In the genomic region with DNA sequence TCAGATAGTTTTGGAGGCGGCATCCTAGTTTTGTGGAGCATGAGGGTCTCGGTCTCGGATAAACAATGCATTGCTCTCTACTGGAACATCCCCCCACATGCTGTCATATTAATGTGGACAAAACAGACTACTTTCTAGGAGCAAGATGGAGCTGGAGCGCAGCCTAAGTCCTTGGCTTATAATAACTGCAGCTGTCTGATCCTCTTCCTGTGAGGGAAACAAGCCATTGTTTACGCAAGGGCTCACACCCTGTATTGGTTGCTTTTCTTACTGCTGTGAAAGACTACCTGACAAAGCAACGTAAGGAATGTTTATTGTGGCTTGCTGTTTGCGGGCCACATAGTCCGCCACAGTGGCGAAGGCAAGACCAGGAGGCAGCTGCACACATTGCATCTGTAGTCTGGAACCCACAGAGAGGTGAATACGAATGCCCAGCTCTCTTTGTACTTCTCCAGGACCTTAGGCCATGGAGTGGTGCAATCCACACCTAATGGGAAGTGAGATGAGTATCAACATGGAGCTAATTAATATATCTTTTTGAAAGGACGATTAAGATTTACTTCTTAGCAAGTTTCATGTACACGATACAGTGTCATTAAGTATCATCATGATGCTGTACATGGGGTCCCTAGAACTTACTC, we compare ENCODE assay signal across 14 mouse cellular contexts. TPM values are rescaled to one million over a fixed set of nuclear protein-coding genes. Genes with fewer than 3 reads are reported as not detected.
DNase-seq lines count a peak whose midpoint lies in the region; ATAC-seq and TF ChIP-seq lines count a peak whose summit lies in the region.
"Had no signal": no experiment of that assay in that cellular context is flagged by ENCODE, and none has a peak within 500 bp of the region (broad histone marks: within the 10 kb centered on the region; RNA-seq: fewer than 3 reads in every experiment).

No protein-coding gene starts in this region.

- H3K9ac ChIP-seq in embryonic facial prominence, embryonic 14.5 days (ENCODE audit: low read depth, low read length): no peak overlapping the region
- H3K9ac ChIP-seq in kidney, embryonic 15.5 days: no peak overlapping the region
- no peak overlapping the region for H3K9ac ChIP-seq in stomach, embryonic 14.5 days (replicated peaks; ENCODE audit: low read depth, low read length)
- no peak overlapping the region for H3K9ac ChIP-seq in stomach, postnatal 0 days (ENCODE audit: low read length)
- H3K9ac ChIP-seq: liver, embryonic 15.5 days; midbrain, embryonic 12.5 days had no signal

- peak; percentile 29 for DNase-seq in embryonic facial prominence, embryonic 14.5 days (ENCODE audit: low spot score)
- DNase-seq in embryonic facial prominence, embryonic 10.5 days (ENCODE audit: low spot score): no peak
- DNase-seq in kidney, adult 18-20 months: no peak
- DNase-seq in stomach, postnatal 0 days (ENCODE audit: low spot score): no peak
- no peak for DNase-seq in urinary bladder, postnatal 36 days (ENCODE audit: low spot score in 2 of 2)
- DNase-seq in layer of hippocampus, postnatal 14 days (ENCODE audit: low spot score in 2 of 2): no peak
- DNase-seq: adrenal gland, postnatal 10 days; cerebellum, postnatal 36 days; left cerebral cortex, postnatal 4 days had no signal

- H3K4me2 ChIP-seq in embryonic facial prominence, embryonic 14.5 days (ENCODE audit: low read depth, low read length): no peak overlapping the region
- H3K4me2 ChIP-seq in kidney, embryonic 15.5 days: no peak overlapping the region
- no peak overlapping the region for H3K4me2 ChIP-seq in stomach, embryonic 14.5 days (replicated peaks; ENCODE audit: low read depth, low read length)
- H3K4me2 ChIP-seq in stomach, postnatal 0 days (replicated peaks; ENCODE audit: low read depth): no peak overlapping the region
- H3K4me2 ChIP-seq: liver, embryonic 15.5 days; midbrain, embryonic 12.5 days had no signal

- no peaks in the 10 kb centered on the region for H3K27me3 ChIP-seq in embryonic facial prominence, embryonic 14.5 days (replicated peaks; ENCODE audit: control insufficient read depth, insufficient read depth, low read length)
- no peaks in the 10 kb centered on the region for H3K27me3 ChIP-seq in embryonic facial prominence, embryonic 10.5 days (replicated peaks; ENCODE audit: low read depth, poor library complexity, severe bottlenecking)
- no peaks in the 10 kb centered on the region for H3K27me3 ChIP-seq in kidney, embryonic 15.5 days
- no peaks in the 10 kb centered on the region for H3K27me3 ChIP-seq in stomach, embryonic 14.5 days (ENCODE audit: control insufficient read depth, insufficient read depth, low read length)
- no peaks in the 10 kb centered on the region for H3K27me3 ChIP-seq in stomach, postnatal 0 days (ENCODE audit: control insufficient read depth, insufficient read depth, low read length)
- H3K27me3 ChIP-seq: liver, embryonic 15.5 days; midbrain, embryonic 12.5 days had no signal

- ATAC-seq in embryonic facial prominence, embryonic 14.5 days (ENCODE audit: low read depth): 0 out of 2 replicates have a peak, but pooled peaks have one; percentile 35
- ATAC-seq in kidney, embryonic 15.5 days (replicated peaks; ENCODE audit: low FRiP score): no peak
- no peak for ATAC-seq in stomach, embryonic 14.5 days (ENCODE audit: insufficient number of reproducible peaks, insufficient read depth, low FRiP score, low read depth)
- ATAC-seq in stomach, postnatal 0 days (ENCODE audit: low FRiP score, low TSS enrichment): no peak; the same call in 1 of the 2 replicates
- ATAC-seq: inflammation-experienced regulatory T-cells, adult 6 months had no signal

- TF ChIP-seq EP300 in stomach, postnatal 0 days (optimal IDR thresholded peaks at IDR 0.05): no peak

- H3K36me3 ChIP-seq in embryonic facial prominence, embryonic 14.5 days (ENCODE audit: control insufficient read depth, insufficient read depth, low read length): no peaks in the 10 kb centered on the region
- no peaks in the 10 kb centered on the region for H3K36me3 ChIP-seq in embryonic facial prominence, embryonic 10.5 days (replicated peaks)
- no peaks in the 10 kb centered on the region for H3K36me3 ChIP-seq in kidney, embryonic 15.5 days
- no peaks in the 10 kb centered on the region for H3K36me3 ChIP-seq in stomach, embryonic 14.5 days (ENCODE audit: control insufficient read depth, insufficient read depth, low read length)
- no peaks in the 10 kb centered on the region for H3K36me3 ChIP-seq in stomach, postnatal 0 days (ENCODE audit: control insufficient read depth, insufficient read depth, low read length)
- H3K36me3 ChIP-seq: liver, embryonic 15.5 days; midbrain, embryonic 12.5 days had no signal

- no peaks in the 10 kb centered on the region for H3K9me3 ChIP-seq in embryonic facial prominence, embryonic 14.5 days (ENCODE audit: control insufficient read depth, low read length)
- H3K9me3 ChIP-seq in embryonic facial prominence, embryonic 10.5 days: no peaks in the 10 kb centered on the region
- no peaks in the 10 kb centered on the region for H3K9me3 ChIP-seq in kidney, embryonic 15.5 days (replicated peaks)
- H3K9me3 ChIP-seq in stomach, embryonic 14.5 days (ENCODE audit: control insufficient read depth, low read depth, low read length): no peaks in the 10 kb centered on the region
- no peaks in the 10 kb centered on the region for H3K9me3 ChIP-seq in stomach, postnatal 0 days (ENCODE audit: control insufficient read depth, low read length)
- H3K9me3 ChIP-seq: liver, embryonic 15.5 days; midbrain, embryonic 12.5 days had no signal

- no peak overlapping the region for H3K4me3 ChIP-seq in embryonic facial prominence, embryonic 14.5 days (ENCODE audit: low read depth, low read length)
- no peak overlapping the region for H3K4me3 ChIP-seq in embryonic facial prominence, embryonic 10.5 days
- no peak overlapping the region for H3K4me3 ChIP-seq in kidney, embryonic 15.5 days (replicated peaks)
- H3K4me3 ChIP-seq in stomach, embryonic 14.5 days (ENCODE audit: low read depth, low read length): no peak overlapping the region
- no peak overlapping the region for H3K4me3 ChIP-seq in stomach, postnatal 0 days (ENCODE audit: low read depth, low read length)
- H3K4me3 ChIP-seq: liver, embryonic 15.5 days; midbrain, embryonic 12.5 days had no signal

- H3K27ac ChIP-seq in embryonic facial prominence, embryonic 14.5 days (replicated peaks; ENCODE audit: low read depth, low read length): no peak overlapping the region
- no peak overlapping the region for H3K27ac ChIP-seq in embryonic facial prominence, embryonic 10.5 days (replicated peaks)
- H3K27ac ChIP-seq in kidney, embryonic 15.5 days: peak overlapping the region; percentile 59; the same call in 1 of the 2 replicates
- H3K27ac ChIP-seq in stomach, embryonic 14.5 days (ENCODE audit: low read length): peak overlapping the region; percentile 33; the same call in 1 of the 2 replicates
- H3K27ac ChIP-seq in stomach, postnatal 0 days (replicated peaks): no peak overlapping the region
- H3K27ac ChIP-seq: liver, embryonic 15.5 days; midbrain, embryonic 12.5 days had no signal

- H3K4me1 ChIP-seq in embryonic facial prominence, embryonic 14.5 days (ENCODE audit: control insufficient read depth, insufficient read depth, low read length): no peaks in the 10 kb centered on the region
- H3K4me1 ChIP-seq in embryonic facial prominence, embryonic 10.5 days: no peaks in the 10 kb centered on the region
- H3K4me1 ChIP-seq in kidney, embryonic 15.5 days: no peaks in the 10 kb centered on the region
- no peaks in the 10 kb centered on the region for H3K4me1 ChIP-seq in stomach, embryonic 14.5 days (ENCODE audit: control insufficient read depth, insufficient read depth, low read length)
- H3K4me1 ChIP-seq in stomach, postnatal 0 days (replicated peaks; ENCODE audit: control insufficient read depth, insufficient read depth): no peaks in the 10 kb centered on the region
- H3K4me1 ChIP-seq: liver, embryonic 15.5 days; midbrain, embryonic 12.5 days had no signal

- TF ChIP-seq CTCF in stomach, postnatal 0 days (IDR thresholded peaks at IDR 0.05; ENCODE audit: low read depth): no peak

- WGBS in embryonic facial prominence, embryonic 14.5 days: 84% methylated on average over 12 of the region's 12 CpGs
- WGBS in embryonic facial prominence, embryonic 10.5 days: 87% methylated on average over 12 of the region's 12 CpGs
- 83% methylated on average over 12 of the region's 12 CpGs for WGBS in kidney, embryonic 15.5 days
- 73% methylated on average over 12 of the region's 12 CpGs for WGBS in stomach, embryonic 14.5 days
- WGBS in stomach, postnatal 0 days: 56% methylated on average over 12 of the region's 12 CpGs

RNA-seq across cellular contexts. Expression of a gene that starts 17.5 kb away (rescaled TPM):
- 9.1 and 10.9 TPM in 2 replicates for polyA plus RNA-seq in embryonic facial prominence, embryonic 14.5 days (2014; fragmentation: Nextera tagmentation; extraction: Ambion mirVana)
- polyA plus RNA-seq in embryonic facial prominence, embryonic 10.5 days (2016; fragmentation: Nextera tagmentation; extraction: Ambion mirVana): 4.3 and 5.7 TPM in 2 replicates
- polyA plus RNA-seq in kidney, embryonic 15.5 days (2015; fragmentation: Nextera tagmentation; extraction: Ambion mirVana): 0.95 and 1.8 TPM in 2 replicates
- 0.80 and 1.2 TPM in 2 replicates for polyA plus RNA-seq in stomach, embryonic 14.5 days (2014; fragmentation: Nextera tagmentation; extraction: Ambion mirVana)
- polyA plus RNA-seq in stomach, postnatal 0 days (2015; fragmentation: Nextera tagmentation; extraction: Ambion mirVana): 0.27 and 0.41 TPM in 2 replicates
- 1 to 10 TPM in 1 of 2 experiments, under 1 TPM in 1; 0.83 to 1.0 TPM for total RNA-seq in layer of hippocampus, postnatal 14 days (2021)
- total RNA-seq: adrenal gland, postnatal 10 days had no signal

Comparison
In these comparisons a context has a peak if more than half of its experiments do, and no peak if none do; other contexts are left out.
1. H3K27ac ChIP-seq: peak in kidney, embryonic 15.5 days (single experiment) and stomach, embryonic 14.5 days (single experiment); none in embryonic facial prominence, embryonic 14.5 days (single experiment), embryonic facial prominence, embryonic 10.5 days (single experiment) and stomach, postnatal 0 days (single experiment).